Mouse (Mus musculus) lung, postnatal 0 days (tissue): ENCODE results near the gene Anapc11. TPM values are rescaled to one million over a fixed set of nuclear protein-coding genes. Genes with fewer than 3 reads are reported as not detected.

Experiments used
- ATAC-seq: fragments of 200-750 bp; cut with Nextera tagmentation; 2 replicates; pipeline ENCODE4 v1.8.0; 2017; ENCODE audit warnings: moderate library complexity
- DNase-seq: peaks from one replicate; pipeline ENCODE4 v3.0.0-alpha.2; 2016; ENCODE audit warnings: low spot score
- H3K27ac ChIP-seq: fragments of 300-500 bp; sonication (generic); 2 replicates; pipeline ENCODE4 v1.5.1; 2014; ENCODE audit warnings: antibody characterized with exemption, mild to moderate bottlenecking, low read length, mixed read lengths
- H3K27me3 ChIP-seq: fragments of 300-500 bp; sonication (generic); replicated peaks from 2 replicates; pipeline ENCODE4 v1.6.1; 2014; ENCODE audit warnings: low read length, mixed read lengths; ENCODE audit not compliant: insufficient read depth
- H3K36me3 ChIP-seq: fragments of 300-500 bp; sonication (generic); 2 replicates; pipeline ENCODE4 v1.6.1; 2014; ENCODE audit warnings: low read length, mixed read lengths; ENCODE audit not compliant: insufficient read depth
- H3K4me1 ChIP-seq: fragments of 300-500 bp; sonication (generic); 2 replicates; pipeline ENCODE4 v1.6.1; 2014; ENCODE audit warnings: antibody characterized with exemption, low read depth, low read length, mixed read lengths; ENCODE audit not compliant: insufficient read depth
- H3K4me2 ChIP-seq: fragments of 300-500 bp; sonication (generic); replicated peaks from 2 replicates; pipeline ENCODE4 v1.6.1; 2014; ENCODE audit warnings: low read depth, mild to moderate bottlenecking, low read length, moderate library complexity, mixed read lengths
- H3K4me3 ChIP-seq: fragments of 300-500 bp; sonication (generic); 2 replicates; pipeline ENCODE4 v1.5.1; 2014; ENCODE audit warnings: low read depth, low read length
- H3K9ac ChIP-seq: fragments of 300-500 bp; sonication (generic); replicated peaks from 2 replicates; pipeline ENCODE4 v1.6.1; 2014; ENCODE audit warnings: low read depth, mild to moderate bottlenecking
- H3K9me3 ChIP-seq: fragments of 300-500 bp; sonication (generic); 2 replicates; pipeline ENCODE4 v1.6.1; 2016; ENCODE audit warnings: low read length, mixed read lengths
- CTCF ChIP-seq: IDR thresholded peaks from 2 replicates; pipeline ENCODE4 v1.5.1; 2016; ENCODE audit warnings: antibody characterized with exemption, mild to moderate bottlenecking
- EP300 ChIP-seq: IDR thresholded peaks from 2 replicates; pipeline ENCODE4 v1.6.1; 2016; ENCODE audit warnings: antibody characterized with exemption, mild to moderate bottlenecking, control low read depth
- WGBS: fragments of 180-500 bp; shearing (Covaris S2); extraction: QIAGEN DNeasy Blood & Tissue Kit; methylation state at CpG from one replicate; pipeline ENCODE4 v1.1.7; 2014; 5-methylcytosine and 5-hydroxymethylcytosine counted together
- polyA plus RNA-seq: library from polyadenylated mRNA; unstranded; fragments of >200 nt; fragmentation: Nextera tagmentation; extraction: Ambion mirVana; gene quantifications from 2 replicates; pipeline ENCODE4 v1.2.1, GENCODE M21; 2015

The Anapc11 gene
- polyA plus RNA-seq, 1 experiment from 2014 or later = 138 TPM

- WGBS = 90% methylated on average over 6 of the region's 6 CpGs
- no peak overlapping the region for H3K4me2 ChIP-seq
- no peak overlapping the region for H3K27ac ChIP-seq
- ATAC-seq = no peak
- H3K9ac ChIP-seq = no peak overlapping the region
- no peaks in the 10 kb centered on the region for H3K9me3 ChIP-seq
- TF ChIP-seq EP300 (no peak), CTCF (no peak)
- peaks cover 8% of the 10 kb centered on the region for H3K4me1 ChIP-seq
- peaks cover 12% of the 10 kb centered on the region for H3K36me3 ChIP-seq
- DNase-seq = no peak
- H3K27me3 ChIP-seq = no peaks in the 10 kb centered on the region
- H3K4me3 ChIP-seq = no peak overlapping the region
These were observed 16.9 kb downstream of the Anapc11 start for GRCm38 (mm10) chr11:120615167-120615566.

GRCm38 (mm10) chr11:120615606-120616203 lies 17.5 kb downstream of the Anapc11 start:
- 82% methylated on average over 11 of the region's 11 CpGs for WGBS
- H3K9me3 ChIP-seq = no peaks in the 10 kb centered on the region
- peaks cover 8% of the 10 kb centered on the region for H3K4me1 ChIP-seq
- no peak for ATAC-seq
- no peak for DNase-seq
- H3K27me3 ChIP-seq = no peaks in the 10 kb centered on the region
- H3K36me3 ChIP-seq = peaks cover 17% of the 10 kb centered on the region
- H3K27ac ChIP-seq = no peak overlapping the region
- no peak overlapping the region for H3K4me2 ChIP-seq
- no peak overlapping the region for H3K4me3 ChIP-seq
- no peak for TF ChIP-seq CTCF
- no peak for TF ChIP-seq EP300
- H3K9ac ChIP-seq = no peak overlapping the region

GRCm38 (mm10) chr11:120616617-120617294 lies 18.5 kb downstream of the Anapc11 start:
- ATAC-seq (no peak), DNase-seq (no peak)
- no peak overlapping the region for H3K27ac ChIP-seq
- peak overlapping the region; percentile 63 for H3K4me3 ChIP-seq
- peak overlapping the region; percentile 92 for H3K4me2 ChIP-seq
- peak overlapping the region; percentile 65 for H3K9ac ChIP-seq
- peaks cover 8% of the 10 kb centered on the region for H3K4me1 ChIP-seq
- H3K27me3 ChIP-seq = no peaks in the 10 kb centered on the region
- TF ChIP-seq CTCF (no peak), EP300 (no peak)
- 33% methylated on average over 4 of the region's 4 CpGs for WGBS
- peaks cover 18% of the 10 kb centered on the region for H3K36me3 ChIP-seq
- H3K9me3 ChIP-seq = no peaks in the 10 kb centered on the region

- H3K27me3 ChIP-seq = no peaks in the 10 kb centered on the region
- peak within 1 kb of the TSS; percentile 63 for H3K4me3 ChIP-seq
- ATAC-seq = peak; percentile 99
- peaks cover 8% of the 10 kb centered on the region for H3K4me1 ChIP-seq
- peak within 1 kb of the TSS; percentile 65 for H3K9ac ChIP-seq
- H3K4me2 ChIP-seq = peak within 1 kb of the TSS; percentile 92
- H3K27ac ChIP-seq = peak within 1 kb of the TSS; percentile 59
- WGBS = under 1% methylated on average over 56 of the region's 56 CpGs
- peaks cover 20% of the 10 kb centered on the region for H3K36me3 ChIP-seq
- no peaks in the 10 kb centered on the region for H3K9me3 ChIP-seq
- DNase-seq = peak; percentile 94
- TF ChIP-seq EP300 = no peak
These were observed 19.4 kb downstream of the Anapc11 start, which contains the start of gene Pcyt2 for GRCm38 (mm10) chr11:120617519-120618112. Gene Pcyt2 (minus strand): TSS chr11:120617936.

- Histone ChIP-seq H3K36me3 (peaks cover 23% of the 10 kb centered on the region), H3K9ac (no peak overlapping the region), H3K4me3 (no peak overlapping the region), H3K27me3 (no peaks in the 10 kb centered on the region), H3K9me3 (no peaks in the 10 kb centered on the region), H3K4me2 (no peak overlapping the region), H3K27ac (no peak overlapping the region), H3K4me1 (peaks cover 8% of the 10 kb centered on the region)
- DNase-seq (no peak), ATAC-seq (no peak)
- TF ChIP-seq CTCF (no peak), EP300 (no peak)
- 96% methylated on average over 25 of the region's 25 CpGs for WGBS
These were observed 20.7 kb downstream of the Anapc11 start for GRCm38 (mm10) chr11:120618619-120619535.

GRCm38 (mm10) chr11:120620195-120620594 lies 22.0 kb downstream of the Anapc11 start:
- H3K9me3 ChIP-seq = no peaks in the 10 kb centered on the region
- no peak for DNase-seq
- H3K27me3 ChIP-seq = no peaks in the 10 kb centered on the region
- H3K4me3 ChIP-seq = no peak overlapping the region
- WGBS = 92% methylated on average over 14 of the region's 14 CpGs
- peaks cover 23% of the 10 kb centered on the region for H3K36me3 ChIP-seq
- no peak overlapping the region for H3K4me2 ChIP-seq
- H3K27ac ChIP-seq = no peak overlapping the region
- TF ChIP-seq EP300 (no peak), CTCF (no peak)
- no peak for ATAC-seq
- peaks cover 10% of the 10 kb centered on the region for H3K4me1 ChIP-seq
- H3K9ac ChIP-seq = no peak overlapping the region
